8 mouse cellular contexts compared by ENCODE assay signal in the genomic region with DNA sequence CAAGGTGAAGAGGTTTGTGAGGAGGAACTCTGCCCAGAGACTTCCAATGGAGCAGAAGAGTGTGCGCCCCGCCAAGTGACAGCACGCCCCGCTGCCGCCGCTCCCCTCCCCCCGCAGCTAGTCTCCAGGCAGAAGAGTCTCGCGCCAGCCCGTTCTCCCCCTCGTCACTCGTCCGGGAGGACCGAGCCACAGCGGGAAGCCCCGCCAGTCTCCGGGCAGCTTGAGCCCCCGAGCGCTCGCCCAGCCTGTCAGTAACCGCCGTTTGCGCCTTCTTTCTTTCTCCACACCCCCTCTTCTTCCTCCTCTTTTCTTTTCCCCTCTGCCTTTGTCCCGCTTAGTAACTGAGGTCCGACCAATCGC. TPM values are rescaled to one million over a fixed set of nuclear protein-coding genes. Genes with fewer than 3 reads are reported as not detected.
DNase-seq lines count a peak whose midpoint lies in the region; ATAC-seq and TF ChIP-seq lines count a peak whose summit lies in the region.

No protein-coding gene starts in this region.

- in situ Hi-C loops in ES-E14 (cut with MboI; ENCODE audit: low sequenced_read_pairs in 2 of 2, unreplicated experiment in 2 of 2), result no loop called here

- H3K4me3 ChIP-seq in heart, embryonic 14.5 days (ENCODE audit: control insufficient read depth in 1 of 2, insufficient read depth in 1 of 2, low read depth in 1 of 2, low read length in 2 of 2), result peak overlapping the region; percentile 69 to 73
- H3K4me3 ChIP-seq in ES-E14 (ENCODE audit: insufficient read depth in 1 of 2, low read depth in 1 of 2, low read length in 2 of 2, poor library complexity in 1 of 2, severe bottlenecking in 1 of 2), result peak overlapping the region; percentile 92 to 94
- peak overlapping the region; percentile 64 for H3K4me3 ChIP-seq in forebrain, embryonic 12.5 days (replicated peaks)
- H3K4me3 ChIP-seq in liver, embryonic 15.5 days (replicated peaks), result peak overlapping the region; percentile 77
- H3K4me3 ChIP-seq in stomach, embryonic 16.5 days (replicated peaks; ENCODE audit: low read length), result peak overlapping the region; percentile 87

- H3K36me3 ChIP-seq in heart, embryonic 14.5 days (ENCODE audit: control insufficient read depth, insufficient read depth, low read length), result no peaks in the 10 kb centered on the region
- H3K36me3 ChIP-seq in ES-E14 (ENCODE audit: control insufficient read depth, insufficient read depth, low read length, poor library complexity, severe bottlenecking), result no peaks in the 10 kb centered on the region
- H3K36me3 ChIP-seq in forebrain, embryonic 12.5 days (replicated peaks), result no peaks in the 10 kb centered on the region
- no peaks in the 10 kb centered on the region for H3K36me3 ChIP-seq in liver, embryonic 15.5 days (replicated peaks)
- H3K36me3 ChIP-seq in stomach, embryonic 16.5 days (ENCODE audit: control insufficient read depth, insufficient read depth, low read length), result no peaks in the 10 kb centered on the region

- under 1% methylated on average over 26 of the region's 26 CpGs for WGBS in heart, embryonic 14.5 days
- under 1% methylated on average over 21 of the region's 26 CpGs for WGBS in forebrain, embryonic 12.5 days
- WGBS in liver, embryonic 15.5 days (ENCODE audit: insufficient replicate concordance), result 0% methylated on average over 26 of the region's 26 CpGs
- WGBS in stomach, embryonic 16.5 days, result under 1% methylated on average over 22 of the region's 26 CpGs

- peak; percentile 22; the same call in 1 of the 2 replicates for ATAC-seq in heart, embryonic 14.5 days (ENCODE audit: insufficient number of reproducible peaks, insufficient read depth, low FRiP score, low read depth)
- ATAC-seq in forebrain, embryonic 12.5 days (ENCODE audit: low FRiP score), result no peak
- peak; percentile 58 for ATAC-seq in liver, embryonic 15.5 days (ENCODE audit: insufficient read depth)
- peak; percentile 59 for ATAC-seq in stomach, embryonic 16.5 days (ENCODE audit: insufficient read depth, low FRiP score)

- H3K4me1 ChIP-seq in heart, embryonic 14.5 days (ENCODE audit: control insufficient read depth in 2 of 2, insufficient read depth in 2 of 2, low read length in 2 of 2), result peaks cover 3 to 18% of the 10 kb centered on the region in 2 experiments; a peak in 3 of 4 replicates
- H3K4me1 ChIP-seq in ES-E14 (ENCODE audit: control insufficient read depth in 2 of 2, insufficient read depth in 2 of 2, low read length in 2 of 2, poor library complexity in 1 of 2), result no peaks in the 10 kb centered on the region; a peak in 2 of 4 replicates
- peaks cover 9% of the 10 kb centered on the region for H3K4me1 ChIP-seq in forebrain, embryonic 12.5 days
- H3K4me1 ChIP-seq in liver, embryonic 15.5 days (replicated peaks), result peaks cover 22% of the 10 kb centered on the region
- peaks cover 8% of the 10 kb centered on the region; the same call in 1 of the 2 replicates for H3K4me1 ChIP-seq in stomach, embryonic 16.5 days (ENCODE audit: control insufficient read depth, insufficient read depth, low read length)

- peak overlapping the region; percentile 76 for H3K4me2 ChIP-seq in heart, embryonic 14.5 days (ENCODE audit: low read length)
- H3K4me2 ChIP-seq in forebrain, embryonic 12.5 days, result peak overlapping the region; percentile 76
- peak overlapping the region; percentile 98 for H3K4me2 ChIP-seq in liver, embryonic 15.5 days
- H3K4me2 ChIP-seq in stomach, embryonic 16.5 days (ENCODE audit: low read depth, low read length), result peak overlapping the region; percentile 76

- peak overlapping the region; percentile 96 to 100 for H3K27ac ChIP-seq in heart, embryonic 14.5 days (replicated peaks in 1 of 2; ENCODE audit: control insufficient read depth in 1 of 2, insufficient read depth in 1 of 2, low read depth in 2 of 2, low read length in 2 of 2)
- H3K27ac ChIP-seq in ES-E14 (ENCODE audit: insufficient read depth, low read depth, low read length, poor library complexity, severe bottlenecking), result peak overlapping the region; percentile 88
- peak overlapping the region; percentile 100 for H3K27ac ChIP-seq in forebrain, embryonic 12.5 days
- H3K27ac ChIP-seq in liver, embryonic 15.5 days (replicated peaks), result peak overlapping the region; percentile 80
- peak overlapping the region; percentile 98 for H3K27ac ChIP-seq in stomach, embryonic 16.5 days (ENCODE audit: low read length)

- H3K27me3 ChIP-seq in heart, embryonic 14.5 days (ENCODE audit: control insufficient read depth, insufficient read depth, low read length), result no peaks in the 10 kb centered on the region
- no peaks in the 10 kb centered on the region for H3K27me3 ChIP-seq in forebrain, embryonic 12.5 days
- peaks cover 39% of the 10 kb centered on the region for H3K27me3 ChIP-seq in liver, embryonic 15.5 days
- H3K27me3 ChIP-seq in stomach, embryonic 16.5 days (ENCODE audit: control insufficient read depth, insufficient read depth, low read length), result no peaks in the 10 kb centered on the region

- peak overlapping the region; percentile 97 for H3K9ac ChIP-seq in heart, embryonic 14.5 days (ENCODE audit: low read length)
- H3K9ac ChIP-seq in ES-E14 (ENCODE audit: insufficient read depth, low read depth, low read length, poor library complexity, severe bottlenecking), result peak overlapping the region; percentile 91
- H3K9ac ChIP-seq in forebrain, embryonic 12.5 days, result peak overlapping the region; percentile 95
- peak overlapping the region; percentile 82 for H3K9ac ChIP-seq in liver, embryonic 15.5 days
- peak overlapping the region; percentile 93 for H3K9ac ChIP-seq in stomach, embryonic 16.5 days (ENCODE audit: low read length)

- no peaks in the 10 kb centered on the region for H3K9me3 ChIP-seq in heart, embryonic 14.5 days (ENCODE audit: control insufficient read depth, low read length)
- H3K9me3 ChIP-seq in ES-E14 (ENCODE audit: control insufficient read depth, insufficient read depth, low read depth, low read length), result no peaks in the 10 kb centered on the region
- H3K9me3 ChIP-seq in forebrain, embryonic 12.5 days, result no peaks in the 10 kb centered on the region
- H3K9me3 ChIP-seq in liver, embryonic 15.5 days (replicated peaks), result no peaks in the 10 kb centered on the region
- no peaks in the 10 kb centered on the region for H3K9me3 ChIP-seq in stomach, embryonic 16.5 days (replicated peaks; ENCODE audit: control insufficient read depth, low read length)

- DNase-seq in heart, adult 11 months, result no peak
- no peak for DNase-seq in ES-E14 (ENCODE audit: low read depth, low spot score)
- DNase-seq in layer of hippocampus, adult 11-12 months (ENCODE audit: low spot score), result no peak
- no peak for DNase-seq in cerebellum, adult 11-12 months

TF ChIP-seq in ES-E14, 5 proteins besides CTCF, POLR2A, EP300 and RAD21:
- TF ChIP-seq MAFK (IDR thresholded peaks at IDR 0.05; ENCODE audit: insufficient read depth, low read depth, low read length), result no peak
- TF ChIP-seq CHD2 (IDR thresholded peaks at IDR 0.05; ENCODE audit: low read depth, low read length), result peak; percentile 24; the same call in 1 of the 2 replicates
- TF ChIP-seq HCFC1 (IDR thresholded peaks at IDR 0.05; ENCODE audit: borderline replicate concordance, insufficient read depth, low read length), result peak; percentile 27; the same call in 1 of the 2 replicates
- TF ChIP-seq ZC3H11A (IDR thresholded peaks at IDR 0.05; ENCODE audit: borderline replicate concordance, low read depth, low read length), result no peak
- no peak for TF ChIP-seq ZNF384 (IDR thresholded peaks at IDR 0.05; ENCODE audit: low read depth, low read length)

RNA-seq across cellular contexts. Expression of gene Pik3r3, which starts 0.7 kb away (rescaled TPM):
- polyA plus RNA-seq in heart, embryonic 14.5 days (2014; fragmentation: Nextera tagmentation; extraction: Ambion mirVana), result 14.6 and 16.7 TPM in 2 replicates
- total RNA-seq in ES-E14 (2012; rRNA removed), result 5.4 and 7.8 TPM in 2 replicates
- polyA plus RNA-seq in forebrain, embryonic 12.5 days (2016; fragmentation: Nextera tagmentation; extraction: Ambion mirVana), result 93.5 and 100 TPM in 2 replicates
- 0.51 and 0.63 TPM in 2 replicates for polyA plus RNA-seq in liver, embryonic 15.5 days (2015; fragmentation: Nextera tagmentation; extraction: Ambion mirVana)
- 12.3 and 12.6 TPM in 2 replicates for polyA plus RNA-seq in stomach, embryonic 16.5 days (2015; fragmentation: Nextera tagmentation; extraction: Ambion mirVana)

RNA-seq across cellular contexts. Expression of gene Gm49337, which starts 47.6 kb away (rescaled TPM):
- polyA plus RNA-seq in heart, embryonic 14.5 days (2014; fragmentation: Nextera tagmentation; extraction: Ambion mirVana), result not detected in 2 replicates
- total RNA-seq in ES-E14 (2012; rRNA removed), result 0.69 and 1.0 TPM in 2 replicates
- not detected in 2 replicates for polyA plus RNA-seq in forebrain, embryonic 12.5 days (2016; fragmentation: Nextera tagmentation; extraction: Ambion mirVana)
- polyA plus RNA-seq in liver, embryonic 15.5 days (2015; fragmentation: Nextera tagmentation; extraction: Ambion mirVana), result not detected in 2 replicates
- not detected in 2 replicates for polyA plus RNA-seq in stomach, embryonic 16.5 days (2015; fragmentation: Nextera tagmentation; extraction: Ambion mirVana)

RNA-seq across cellular contexts. Expression of gene 1700042G07Rik, which starts 47.6 kb away (rescaled TPM):
- polyA plus RNA-seq in heart, embryonic 14.5 days (2014; fragmentation: Nextera tagmentation; extraction: Ambion mirVana), result not detected in 2 replicates
- total RNA-seq in ES-E14 (2012; rRNA removed), result not detected in 2 replicates
- polyA plus RNA-seq in forebrain, embryonic 12.5 days (2016; fragmentation: Nextera tagmentation; extraction: Ambion mirVana), result not detected in 2 replicates
- polyA plus RNA-seq in liver, embryonic 15.5 days (2015; fragmentation: Nextera tagmentation; extraction: Ambion mirVana), result not detected in 2 replicates
- not detected in 2 replicates for polyA plus RNA-seq in stomach, embryonic 16.5 days (2015; fragmentation: Nextera tagmentation; extraction: Ambion mirVana)

RNA-seq across cellular contexts. Expression of gene Tspan1, which starts 53.4 kb away (rescaled TPM):
- polyA plus RNA-seq in heart, embryonic 14.5 days (2014; fragmentation: Nextera tagmentation; extraction: Ambion mirVana), result 0.19 TPM in 1 of 2 replicates, not detected in the other
- 1.7 and 3.0 TPM in 2 replicates for total RNA-seq in ES-E14 (2012; rRNA removed)
- polyA plus RNA-seq in forebrain, embryonic 12.5 days (2016; fragmentation: Nextera tagmentation; extraction: Ambion mirVana), result 0.22 TPM in 1 of 2 replicates, not detected in the other
- 0.07 TPM in 1 of 2 replicates, not detected in the other for polyA plus RNA-seq in liver, embryonic 15.5 days (2015; fragmentation: Nextera tagmentation; extraction: Ambion mirVana)
- polyA plus RNA-seq in stomach, embryonic 16.5 days (2015; fragmentation: Nextera tagmentation; extraction: Ambion mirVana), result 76.4 and 99.5 TPM in 2 replicates
